Mouse (Mus musculus) lung, adult 2 months (tissue): ENCODE results near the gene Gadd45g. TPM values are rescaled to one million over a fixed set of nuclear protein-coding genes. Genes with fewer than 3 reads are reported as not detected.

Experiments
- DNase-seq: peaks from one replicate; pipeline ENCODE4 v3.0.0; 2022
- H3K4me1 ChIP-seq: fragments of 200-500 bp; 2 replicates; pipeline ENCODE4 v1.6.1; 2011; ENCODE audit warnings: low read length; ENCODE audit not compliant: control insufficient read depth, insufficient read depth
- H3K4me3 ChIP-seq: fragments of 200-500 bp; replicated peaks from 2 replicates; pipeline ENCODE3; 2011; ENCODE audit warnings: low read depth, mild to moderate bottlenecking, control low read depth, low read length; ENCODE audit errors: extremely low read depth
- CTCF ChIP-seq: fragments of 200-500 bp; IDR thresholded peaks from 2 replicates; pipeline ENCODE4 v1.5.1; 2011; ENCODE audit warnings: mild to moderate bottlenecking, low read length, control low read depth; ENCODE audit not compliant: insufficient read depth
- POLR2A ChIP-seq: fragments of 200-500 bp; IDR thresholded peaks from 2 replicates; pipeline ENCODE4 v1.6.1; 2011; ENCODE audit warnings: low read depth, mild to moderate bottlenecking, control low read depth, low read length, borderline replicate concordance; ENCODE audit errors: extremely low read depth
- WGBS: fragments of 180-500 bp; shearing (Covaris S2); methylation state at CpG from one replicate; pipeline ENCODE4 v1.1.7; 2018; 5-methylcytosine and 5-hydroxymethylcytosine counted together
- polyA plus RNA-seq: library from polyadenylated mRNA; depleted of rRNA; stranded (reverse); fragments of >200 nt; gene quantifications from 2 replicates; pipeline ENCODE4 v1.2.3, GENCODE M21; 2012; rRNA removed

The Gadd45g gene
- polyA plus RNA-seq = 43.5 and 60.1 TPM in 2 replicates

- H3K4me3 ChIP-seq = peak within 1 kb of the TSS; percentile 95
- DNase-seq = peak; percentile 91
- TF ChIP-seq CTCF (no peak), POLR2A (peak; percentile 99)
- WGBS = 1% methylated on average over 31 of the region's 31 CpGs
- H3K4me1 ChIP-seq = peaks cover 7% of the 10 kb centered on the region; the same call in 1 of the 2 replicates
These were observed at the start of gene Gadd45g for GRCm38 (mm10) chr13:51846301-51846867. TSS of gene Gadd45g (plus strand) at chr13:51846678.

- 69% methylated on average over 8 of the region's 8 CpGs for WGBS
- Histone ChIP-seq H3K4me3 (no peak overlapping the region), H3K4me1 (no peaks in the 10 kb centered on the region)
- DNase-seq = no peak
- no peak for TF ChIP-seq POLR2A
- no peak for TF ChIP-seq CTCF
These were observed 48.4 kb upstream of the Gadd45g start for GRCm38 (mm10) chr13:51797899-51798746.

- TF ChIP-seq CTCF (no peak), POLR2A (no peak)
- H3K4me1 ChIP-seq = no peaks in the 10 kb centered on the region
- DNase-seq = no peak
- WGBS = 78% methylated on average over 16 of the region's 16 CpGs
- no peak overlapping the region for H3K4me3 ChIP-seq
These were observed 46.5 kb upstream of the Gadd45g start for GRCm38 (mm10) chr13:51799735-51800522.

GRCm38 (mm10) chr13:51800921-51801320 lies 45.6 kb upstream of the Gadd45g start:
- DNase-seq = no peak
- H3K4me3 ChIP-seq = no peak overlapping the region
- no peaks in the 10 kb centered on the region for H3K4me1 ChIP-seq
- TF ChIP-seq POLR2A (no peak), CTCF (no peak)
- 32% methylated on average over 9 of the region's 9 CpGs for WGBS

GRCm38 (mm10) chr13:51805634-51806033 lies 40.8 kb upstream of the Gadd45g start:
- TF ChIP-seq POLR2A (no peak), CTCF (no peak)
- Histone ChIP-seq H3K4me1 (no peaks in the 10 kb centered on the region), H3K4me3 (no peak overlapping the region)
- DNase-seq = no peak
- 72% methylated on average over 4 of the region's 4 CpGs for WGBS

- no peak for DNase-seq
- no peaks in the 10 kb centered on the region for H3K4me1 ChIP-seq
- no peak for TF ChIP-seq POLR2A
- no peak for TF ChIP-seq CTCF
- WGBS = 80% methylated on average over 15 of the region's 15 CpGs
- H3K4me3 ChIP-seq = no peak overlapping the region
These were observed 40.3 kb upstream of the Gadd45g start for GRCm38 (mm10) chr13:51806220-51806619.

GRCm38 (mm10) chr13:51808141-51808540 lies 38.3 kb upstream of the Gadd45g start:
- no peak overlapping the region for H3K4me3 ChIP-seq
- TF ChIP-seq CTCF (no peak), POLR2A (no peak)
- no peak for DNase-seq
- 58% methylated on average over 12 of the region's 12 CpGs for WGBS
- H3K4me1 ChIP-seq = no peaks in the 10 kb centered on the region

GRCm38 (mm10) chr13:51813621-51814615 lies 32.6 kb upstream of the Gadd45g start:
- no peak overlapping the region for H3K4me3 ChIP-seq

More at GRCm38 (mm10) chr13:51813621-51814615, 32.6 kb upstream of the Gadd45g start:
- TF ChIP-seq POLR2A = no peak
- no peak for TF ChIP-seq CTCF
- no peak for DNase-seq
- WGBS = 69% methylated on average over 10 of the region's 10 CpGs
- H3K4me1 ChIP-seq = no peaks in the 10 kb centered on the region
